Comparison of ENCODE assay signal across 16 mouse cellular contexts in genomic region chr6:99441100-99441499, GRCm38 (mm10).
DNase-seq lines count a peak whose midpoint lies in the region; ATAC-seq and TF ChIP-seq lines count a peak whose summit lies in the region.
"Had no signal": no experiment of that assay in that cellular context is flagged by ENCODE, and none has a peak within 500 bp of the region (broad histone marks: within the 10 kb centered on the region; RNA-seq: fewer than 3 reads in every experiment).

No protein-coding gene starts in this region.

- DNase-seq in gastrocnemius, adult 2 months: no peak
- DNase-seq in gastrocnemius, postnatal 4 days (ENCODE audit: low spot score in 2 of 2): no peak
- peak; percentile 81 for DNase-seq in right cerebral cortex, adult 18-20 months
- DNase-seq in right cerebral cortex, postnatal 14 days: no peak
- DNase-seq in brain, adult 2 months (ENCODE audit: low read depth, low spot score): peak; percentile 86
- peak; percentile 42 to 74 for DNase-seq in right cerebral cortex, postnatal 36 days (ENCODE audit: low spot score in 2 of 2)
- no peak for DNase-seq in hindbrain, postnatal 0 days (ENCODE audit: low spot score)
- DNase-seq in heart, adult 8-10 months (ENCODE audit: low spot score): no peak
- DNase-seq: cerebellum, adult 18-20 months; heart, postnatal 36 days; kidney, postnatal 25 days; lung, postnatal 10 days; spleen, adult 18-20 months had no signal

- peaks cover 20% of the 10 kb centered on the region for H3K4me1 ChIP-seq in hindbrain, postnatal 0 days (ENCODE audit: insufficient read depth, low read length)

- no peak overlapping the region for H3K4me2 ChIP-seq in hindbrain, postnatal 0 days (ENCODE audit: low read depth, low read length)
- H3K4me2 ChIP-seq: heart, embryonic 11.5 days had no signal

- H3K4me3 ChIP-seq in gastrocnemius, adult 2 months: no peak overlapping the region
- no peak overlapping the region for H3K4me3 ChIP-seq in hindbrain, postnatal 0 days (ENCODE audit: low read length)
- H3K4me3 ChIP-seq: myocyte had no signal

- ATAC-seq in hindbrain, postnatal 0 days: no peak

- H3K27ac ChIP-seq in gastrocnemius, adult 2 months: peak overlapping the region; percentile 84
- H3K27ac ChIP-seq in hindbrain, postnatal 0 days: no peak overlapping the region
- H3K27ac ChIP-seq: liver, embryonic 14.5 days had no signal

- 69% methylated on average over 7 of the region's 7 CpGs for WGBS in hindbrain, postnatal 0 days

- H3K9ac ChIP-seq in hindbrain, postnatal 0 days (replicated peaks; ENCODE audit: low read length): no peak overlapping the region
- H3K9ac ChIP-seq: liver, embryonic 14.5 days had no signal

- H3K27me3 ChIP-seq in hindbrain, postnatal 0 days (ENCODE audit: insufficient read depth, low read length): no peaks in the 10 kb centered on the region

- no peak for TF ChIP-seq CTCF in gastrocnemius, adult 2 months (IDR thresholded peaks at IDR 0.05)
- no peak for TF ChIP-seq CTCF in hindbrain, postnatal 0 days (IDR thresholded peaks at IDR 0.05; ENCODE audit: low read depth)

- H3K9me3 ChIP-seq in hindbrain, postnatal 0 days (ENCODE audit: low read length): no peaks in the 10 kb centered on the region

- H3K36me3 ChIP-seq in hindbrain, postnatal 0 days (ENCODE audit: insufficient read depth, low read length): no peaks in the 10 kb centered on the region

- intact Hi-C loops in gastrocnemius, adult 2 months (cut with DNase I): loop anchor here (5.0 to 10.0 kb wide), 2 partner anchors 81 to 176 kb away; partner anchors contain the start of gene Foxp1

Comparison
In these comparisons a context has a peak if more than half of its experiments do, and no peak if none do; other contexts are left out.
1. DNase-seq: peak in right cerebral cortex, adult 18-20 months (single experiment), brain, adult 2 months (single experiment) and right cerebral cortex, postnatal 36 days (2 of 2); none in gastrocnemius, adult 2 months (single experiment), gastrocnemius, postnatal 4 days (0 of 2), right cerebral cortex, postnatal 14 days (single experiment), hindbrain, postnatal 0 days (single experiment) and heart, adult 8-10 months (single experiment).